Mouse (Mus musculus): ENCODE data around the gene Gm49387.

GRCm38 (mm10) chr14:31660312-31661093, 19.8 kb upstream of the Gm49387 start:
- TF ChIP-seq FLI1 (IDR thresholded peaks at IDR 0.05; ENCODE audit: low read length), result no peak
- TF ChIP-seq GATA1 (IDR thresholded peaks at IDR 0.05; ENCODE audit: borderline replicate concordance, low read length), result no peak

Measured in megakaryocyte, embryonic 14.5 days (primary cell).